Mouse (Mus musculus) heart, adult 2 months (tissue): ENCODE results near the gene Spaca7.
A peak's percentile ranks its signal among the peaks of the same experiment; 100 is the strongest.

Experiments
- CTCF ChIP-seq: fragments of 200-600 bp; IDR thresholded peaks from 2 replicates; pipeline ENCODE4 v1.8.1; 2022; ENCODE audit warnings: antibody characterized with exemption, mild to moderate bottlenecking, moderate library complexity
- EP300 ChIP-seq: fragments of 200-500 bp; IDR thresholded peaks from 2 replicates; pipeline ENCODE4 v1.6.1; 2011; ENCODE audit warnings: low read depth, low read length, control low read depth; ENCODE audit not compliant: insufficient read depth

DNA sequence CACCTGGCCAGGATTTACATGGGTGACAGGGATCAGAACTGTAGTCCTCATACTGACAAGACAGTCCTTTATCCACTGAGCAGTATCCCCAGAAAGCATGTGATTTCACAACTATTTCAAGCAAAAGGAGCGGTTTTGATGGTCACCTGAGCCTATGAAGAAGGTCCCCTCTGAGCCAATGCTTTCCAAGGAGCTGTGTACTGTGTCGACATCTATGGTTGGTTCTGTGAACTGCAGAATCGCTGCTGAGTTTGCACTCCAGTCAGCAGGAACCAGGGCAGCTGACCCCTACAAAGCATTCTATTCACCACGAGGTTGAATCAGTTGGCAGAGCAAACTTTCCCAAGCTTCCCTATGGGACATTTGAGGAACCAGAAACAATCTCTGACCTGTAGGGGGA is 8.5 kb upstream of the Spaca7 start:
- TF ChIP-seq CTCF: peak; percentile 74
- TF ChIP-seq EP300: no peak
